ENCODE assay signal across 15 mouse cellular contexts in genomic region chr10:85038147-85038546, GRCm38 (mm10).
"Had no signal": no experiment of that assay in that cellular context is flagged by ENCODE, and none has a peak within 500 bp of the region (broad histone marks: within the 10 kb centered on the region; RNA-seq: fewer than 3 reads in every experiment).

No protein-coding gene starts in this region.

- H3K27me3 ChIP-seq: intestine, embryonic 15.5 days; kidney, embryonic 15.5 days; limb, embryonic 15.5 days; liver, embryonic 15.5 days; midbrain, embryonic 15.5 days had no signal

- H3K4me1 ChIP-seq: intestine, embryonic 15.5 days; limb, embryonic 15.5 days; liver, embryonic 15.5 days; midbrain, embryonic 15.5 days had no signal

- H3K9me3 ChIP-seq: intestine, embryonic 15.5 days; kidney, embryonic 15.5 days; limb, embryonic 15.5 days; liver, embryonic 15.5 days; midbrain, embryonic 15.5 days; neural tube, embryonic 15.5 days had no signal

- H3K4me3 ChIP-seq: intestine, embryonic 15.5 days; kidney, embryonic 15.5 days; layer of hippocampus, adult 2 months; limb, embryonic 15.5 days; liver, embryonic 15.5 days; midbrain, embryonic 15.5 days; neural tube, embryonic 15.5 days had no signal

- H3K9ac ChIP-seq: hindbrain, embryonic 14.5 days; intestine, embryonic 15.5 days; kidney, embryonic 15.5 days; limb, embryonic 15.5 days; liver, embryonic 15.5 days; midbrain, embryonic 15.5 days; neural tube, embryonic 15.5 days had no signal

- ATAC-seq: intestine, embryonic 15.5 days; midbrain, embryonic 15.5 days had no signal

- H3K4me2 ChIP-seq: hindbrain, embryonic 14.5 days; intestine, embryonic 15.5 days; kidney, embryonic 15.5 days; limb, embryonic 15.5 days; liver, embryonic 15.5 days; midbrain, embryonic 15.5 days; neural tube, embryonic 15.5 days had no signal

- H3K36me3 ChIP-seq: intestine, embryonic 15.5 days; kidney, embryonic 15.5 days; limb, embryonic 15.5 days; liver, embryonic 15.5 days; midbrain, embryonic 15.5 days; neural tube, embryonic 15.5 days had no signal

- DNase-seq: kidney, adult 2 months; kidney, postnatal 4 days; left cerebral cortex, postnatal 4 days; right cerebral cortex, adult 18-20 months; right cerebral cortex, postnatal 25 days; thymus, adult 18-20 months; thymus, postnatal 14 days had no signal

- H3K27ac ChIP-seq: hindbrain, embryonic 14.5 days; intestine, embryonic 15.5 days; kidney, embryonic 15.5 days; layer of hippocampus, adult 2 months; limb, embryonic 15.5 days; liver, embryonic 15.5 days; midbrain, embryonic 15.5 days; neural tube, embryonic 15.5 days had no signal
